Mouse (Mus musculus): ENCODE measurements around the gene Pld1. TPM values are rescaled to one million over a fixed set of nuclear protein-coding genes. Genes with fewer than 3 reads are reported as not detected.
A peak's percentile ranks its signal among the peaks of the same experiment; 100 is the strongest.

Pld1 gene
- polyA plus RNA-seq, 2 experiments: 6.4 to 6.8 TPM

- 0 out of 2 replicates have a peak, but pooled peaks have one; percentile 26 for ATAC-seq (ENCODE audit: low FRiP score, low read depth)
- Histone ChIP-seq H3K9ac (ENCODE audit: low read depth, low read length, severe bottlenecking) (no peak overlapping the region), H3K36me3 (ENCODE audit: control insufficient read depth, insufficient read depth, low read length) (no peaks in the 10 kb centered on the region), H3K4me1 (ENCODE audit: control insufficient read depth, insufficient read depth, low read length) (no peaks in the 10 kb centered on the region), H3K4me2 (replicated peaks; ENCODE audit: low read depth, low read length, severe bottlenecking) (no peak overlapping the region), H3K27ac (replicated peaks; ENCODE audit: low read depth, low read length) (no peak overlapping the region), H3K27me3 (ENCODE audit: control insufficient read depth, insufficient read depth, low read length) (no peaks in the 10 kb centered on the region), H3K9me3 (ENCODE audit: control insufficient read depth, low read length) (peaks cover 4% of the 10 kb centered on the region; the same call in 1 of the 2 replicates), H3K4me3 (replicated peaks; ENCODE audit: low read length) (no peak overlapping the region)
- WGBS: 73% methylated on average over 13 of the region's 13 CpGs
- no peak for DNase-seq (ENCODE audit: low spot score)
- TF ChIP-seq POLR2A (IDR thresholded peaks at IDR 0.05; ENCODE audit: borderline replicate concordance, extremely low read depth, insufficient read depth, insufficient read length): no peak
These were observed 33.7 kb upstream of the Pld1 start for GRCm38 (mm10) chr3:27904659-27905330.

GRCm38 (mm10) chr3:27906647-27907209 is 31.8 kb upstream of the Pld1 start:
- DNase-seq (ENCODE audit: low spot score): peak; percentile 14
- Histone ChIP-seq H3K9ac (ENCODE audit: low read depth, low read length, severe bottlenecking) (no peak overlapping the region), H3K36me3 (ENCODE audit: control insufficient read depth, insufficient read depth, low read length) (no peaks in the 10 kb centered on the region), H3K27me3 (ENCODE audit: control insufficient read depth, insufficient read depth, low read length) (no peaks in the 10 kb centered on the region), H3K27ac (replicated peaks; ENCODE audit: low read depth, low read length) (no peak overlapping the region), H3K9me3 (ENCODE audit: control insufficient read depth, low read length) (peaks cover 4% of the 10 kb centered on the region; the same call in 1 of the 2 replicates), H3K4me3 (replicated peaks; ENCODE audit: low read length) (no peak overlapping the region), H3K4me2 (replicated peaks; ENCODE audit: low read depth, low read length, severe bottlenecking) (no peak overlapping the region), H3K4me1 (ENCODE audit: control insufficient read depth, insufficient read depth, low read length) (no peaks in the 10 kb centered on the region)
- no peak for TF ChIP-seq POLR2A (IDR thresholded peaks at IDR 0.05; ENCODE audit: borderline replicate concordance, extremely low read depth, insufficient read depth, insufficient read length)
- WGBS: 74% methylated on average over 7 of the region's 7 CpGs
- ATAC-seq (ENCODE audit: low FRiP score, low read depth): peak; percentile 53; the same call in 1 of the 2 replicates

GRCm38 (mm10) chr3:27907301-27907700 is 31.2 kb upstream of the Pld1 start:
- ATAC-seq (ENCODE audit: low FRiP score, low read depth): no peak
- H3K27ac ChIP-seq (replicated peaks; ENCODE audit: low read depth, low read length): no peak overlapping the region
- no peaks in the 10 kb centered on the region for H3K4me1 ChIP-seq (ENCODE audit: control insufficient read depth, insufficient read depth, low read length)
- H3K4me3 ChIP-seq (replicated peaks; ENCODE audit: low read length): no peak overlapping the region
- no peaks in the 10 kb centered on the region for H3K27me3 ChIP-seq (ENCODE audit: control insufficient read depth, insufficient read depth, low read length)
- DNase-seq (ENCODE audit: low spot score): no peak
- no peak for TF ChIP-seq POLR2A (IDR thresholded peaks at IDR 0.05; ENCODE audit: borderline replicate concordance, extremely low read depth, insufficient read depth, insufficient read length)
- WGBS: 70% methylated on average over 2 of the region's 2 CpGs
- H3K36me3 ChIP-seq (ENCODE audit: control insufficient read depth, insufficient read depth, low read length): no peaks in the 10 kb centered on the region
- H3K9ac ChIP-seq (ENCODE audit: low read depth, low read length, severe bottlenecking): no peak overlapping the region
- H3K9me3 ChIP-seq (ENCODE audit: control insufficient read depth, low read length): peaks cover 4% of the 10 kb centered on the region; the same call in 1 of the 2 replicates
- no peak overlapping the region for H3K4me2 ChIP-seq (replicated peaks; ENCODE audit: low read depth, low read length, severe bottlenecking)

GRCm38 (mm10) chr3:27908316-27908715 is 30.2 kb upstream of the Pld1 start:
- 71% methylated on average over 2 of the region's 2 CpGs for WGBS
- Histone ChIP-seq H3K9ac (ENCODE audit: low read depth, low read length, severe bottlenecking) (no peak overlapping the region), H3K9me3 (ENCODE audit: control insufficient read depth, low read length) (peaks cover 4% of the 10 kb centered on the region; the same call in 1 of the 2 replicates), H3K27me3 (ENCODE audit: control insufficient read depth, insufficient read depth, low read length) (no peaks in the 10 kb centered on the region), H3K36me3 (ENCODE audit: control insufficient read depth, insufficient read depth, low read length) (no peaks in the 10 kb centered on the region), H3K4me2 (replicated peaks; ENCODE audit: low read depth, low read length, severe bottlenecking) (no peak overlapping the region), H3K4me3 (replicated peaks; ENCODE audit: low read length) (no peak overlapping the region), H3K4me1 (ENCODE audit: control insufficient read depth, insufficient read depth, low read length) (no peaks in the 10 kb centered on the region), H3K27ac (replicated peaks; ENCODE audit: low read depth, low read length) (no peak overlapping the region)
- ATAC-seq (ENCODE audit: low FRiP score, low read depth): no peak
- TF ChIP-seq POLR2A (IDR thresholded peaks at IDR 0.05; ENCODE audit: borderline replicate concordance, extremely low read depth, insufficient read depth, insufficient read length): no peak
- no peak for DNase-seq (ENCODE audit: low spot score)

- ATAC-seq (ENCODE audit: low FRiP score, low read depth) (no peak), DNase-seq (ENCODE audit: low spot score) (no peak)
- no peaks in the 10 kb centered on the region for H3K27me3 ChIP-seq (ENCODE audit: control insufficient read depth, insufficient read depth, low read length)
- no peak overlapping the region for H3K4me3 ChIP-seq (replicated peaks; ENCODE audit: low read length)
- peaks cover 4% of the 10 kb centered on the region; the same call in 1 of the 2 replicates for H3K9me3 ChIP-seq (ENCODE audit: control insufficient read depth, low read length)
- H3K4me1 ChIP-seq (ENCODE audit: control insufficient read depth, insufficient read depth, low read length): no peaks in the 10 kb centered on the region
- no peaks in the 10 kb centered on the region for H3K36me3 ChIP-seq (ENCODE audit: control insufficient read depth, insufficient read depth, low read length)
- no peak overlapping the region for H3K4me2 ChIP-seq (replicated peaks; ENCODE audit: low read depth, low read length, severe bottlenecking)
- TF ChIP-seq POLR2A (IDR thresholded peaks at IDR 0.05; ENCODE audit: borderline replicate concordance, extremely low read depth, insufficient read depth, insufficient read length): no peak
- H3K27ac ChIP-seq (replicated peaks; ENCODE audit: low read depth, low read length): no peak overlapping the region
- 85% methylated on average over 3 of the region's 3 CpGs for WGBS
- no peak overlapping the region for H3K9ac ChIP-seq (ENCODE audit: low read depth, low read length, severe bottlenecking)
These were observed 29.5 kb upstream of the Pld1 start for GRCm38 (mm10) chr3:27909016-27909415.
